ENCODE assay signal across 20 mouse cellular contexts in genomic region chr1:73541371-73541770, GRCm38 (mm10).
A peak's percentile ranks its signal among the peaks of the same experiment; 100 is the strongest.
DNase-seq lines count a peak whose midpoint lies in the region; TF ChIP-seq lines count a peak whose summit lies in the region.
"Had no signal": no experiment of that assay in that cellular context is flagged by ENCODE, and none has a peak within 500 bp of the region (broad histone marks: within the 10 kb centered on the region; RNA-seq: fewer than 3 reads in every experiment).

No protein-coding gene starts in this region.

- peak overlapping the region; percentile 46 for H3K27ac ChIP-seq in gastrocnemius, adult 2 months
- H3K27ac ChIP-seq: heart, adult 2 months; hindbrain, embryonic 10.5 days; liver, embryonic 13.5 days; midbrain, embryonic 10.5 days; neural tube, embryonic 13.5 days; stomach, embryonic 15.5 days had no signal

- peak; percentile 32 for DNase-seq in gastrocnemius, adult 2 months
- DNase-seq in gastrocnemius, postnatal 4 days (ENCODE audit: low spot score in 2 of 2) = no peak
- DNase-seq in ovary, postnatal 14 days (ENCODE audit: low spot score) = peak; percentile 22
- no peak for DNase-seq in ovary, postnatal 36 days (ENCODE audit: low spot score)
- DNase-seq in kidney, adult 9 months = peak; percentile 75
- peak; percentile 61 to 64 for DNase-seq in kidney, postnatal 36 days
- no peak for DNase-seq in spleen, postnatal 14 days (ENCODE audit: low spot score in 2 of 2)
- DNase-seq in left cerebral cortex, adult 18-20 months (ENCODE audit: low spot score in 2 of 2) = no peak
- DNase-seq: B cell, adult 2 months; cerebellum, adult 11 months; cerebellum, postnatal 25 days; heart, adult 2 months; left cerebral cortex, postnatal 4 days; liver, embryonic 13.5 days; lung, postnatal 14 days; thymus, postnatal 25 days had no signal

- H3K4me3 ChIP-seq in gastrocnemius, adult 2 months = no peak overlapping the region
- H3K4me3 ChIP-seq: heart, adult 2 months; hindbrain, embryonic 10.5 days; liver, embryonic 13.5 days; midbrain, embryonic 10.5 days; neural tube, embryonic 13.5 days; stomach, embryonic 15.5 days had no signal

- intact Hi-C loops in gastrocnemius, adult 2 months (cut with DNase I) = no loop called here

- TF ChIP-seq CTCF in gastrocnemius, adult 2 months (IDR thresholded peaks at IDR 0.05) = no peak

Comparison
In these comparisons a context has a peak if more than half of its experiments do, and no peak if none do; other contexts are left out.
1. DNase-seq: peak in gastrocnemius, adult 2 months (single experiment), ovary, postnatal 14 days (single experiment), kidney, adult 9 months (single experiment) and kidney, postnatal 36 days (2 of 2); none in gastrocnemius, postnatal 4 days (0 of 2), ovary, postnatal 36 days (single experiment), spleen, postnatal 14 days (0 of 2) and left cerebral cortex, adult 18-20 months (0 of 2).